Mouse (Mus musculus): Measurements from ENCODE around the gene B3galt6.

Gene B3galt6

DNA sequence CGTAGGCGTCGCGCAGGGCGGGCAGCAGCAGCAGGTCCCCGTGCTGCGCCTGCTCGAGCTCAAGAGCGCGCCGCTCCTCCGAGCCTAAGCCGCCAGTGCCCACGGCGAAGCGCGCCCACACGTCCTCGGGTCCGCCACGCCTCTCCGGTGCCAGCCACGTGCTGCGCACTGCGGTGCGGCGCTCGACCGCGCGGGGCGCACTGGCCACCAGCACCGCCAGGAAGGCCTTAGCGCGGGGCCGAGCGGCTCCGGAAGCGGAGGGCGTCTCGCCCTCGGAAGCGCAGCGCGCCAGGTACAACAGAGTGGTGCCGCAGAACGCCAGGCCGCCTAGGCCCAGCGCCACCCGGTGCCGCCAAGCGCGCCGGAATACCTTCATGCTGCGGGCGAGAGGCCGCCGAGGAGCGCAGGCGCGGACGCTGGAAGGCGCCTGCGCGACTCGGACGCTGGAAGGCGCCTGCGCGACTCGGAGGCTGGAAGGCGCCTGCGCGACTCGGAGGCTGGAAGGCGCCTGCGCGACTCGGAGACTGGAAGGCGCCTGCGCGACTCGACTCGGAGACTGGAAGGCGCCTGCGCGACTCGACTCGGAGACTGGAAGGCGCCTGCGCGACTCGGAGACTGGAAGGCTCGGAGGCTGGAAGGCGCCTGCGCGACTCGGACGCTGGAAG, at the start of gene B3galt6, which contains the start of gene Sdf4:
Gene B3galt6 (minus strand): TSS at position 409 of the 665 bp plus-strand sequence.
Gene Sdf4 (plus strand): TSS at position 632 of the 665 bp plus-strand sequence.
- DNase-seq (ENCODE audit: low read depth, low spot score): peak; percentile 82

- DNase-seq (ENCODE audit: low read depth, low spot score): peak; percentile 25
Observed at GRCm38 (mm10) chr4:156034901-156035300, 42.5 kb upstream of the B3galt6 start.

GRCm38 (mm10) chr4:156034301-156034700, 41.9 kb upstream of the B3galt6 start:
- peak; percentile 35 for DNase-seq (ENCODE audit: low read depth, low spot score)

DNA sequence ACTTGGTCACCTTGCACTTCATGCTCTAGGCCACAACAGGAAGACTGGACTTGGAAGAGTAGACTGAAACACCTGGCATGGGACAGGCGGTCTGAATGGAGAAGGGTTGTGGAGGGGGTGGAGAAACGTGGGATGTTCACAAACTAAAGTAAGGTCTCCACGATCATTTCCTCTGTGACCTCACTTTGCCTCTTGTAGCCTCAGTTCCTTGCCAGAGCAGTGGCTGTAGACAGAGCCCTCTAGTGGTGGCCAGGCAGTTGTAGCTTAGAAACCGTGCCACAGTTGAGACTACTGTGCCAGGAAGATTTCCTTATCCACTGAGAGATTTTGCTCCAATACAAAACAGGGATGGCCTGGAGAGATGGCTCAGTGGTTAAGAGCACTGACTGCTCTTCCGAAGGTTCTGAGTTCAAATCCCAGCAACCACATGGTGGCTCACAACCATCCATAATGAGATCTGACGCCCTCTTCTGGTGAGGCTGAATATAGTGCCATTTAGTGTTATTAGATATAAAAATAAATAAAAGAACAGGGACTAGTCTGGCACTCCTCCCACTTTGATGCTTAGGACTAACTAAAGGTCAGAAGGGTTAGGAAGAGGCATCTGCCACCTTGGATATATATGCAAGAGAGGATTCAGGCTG, 41.1 kb upstream of the B3galt6 start:
- DNase-seq (ENCODE audit: low read depth, low spot score): peak; percentile 83

- DNase-seq (ENCODE audit: low read depth, low spot score): no peak
Observed at GRCm38 (mm10) chr4:156032856-156033255, 40.4 kb upstream of the B3galt6 start.

DNA sequence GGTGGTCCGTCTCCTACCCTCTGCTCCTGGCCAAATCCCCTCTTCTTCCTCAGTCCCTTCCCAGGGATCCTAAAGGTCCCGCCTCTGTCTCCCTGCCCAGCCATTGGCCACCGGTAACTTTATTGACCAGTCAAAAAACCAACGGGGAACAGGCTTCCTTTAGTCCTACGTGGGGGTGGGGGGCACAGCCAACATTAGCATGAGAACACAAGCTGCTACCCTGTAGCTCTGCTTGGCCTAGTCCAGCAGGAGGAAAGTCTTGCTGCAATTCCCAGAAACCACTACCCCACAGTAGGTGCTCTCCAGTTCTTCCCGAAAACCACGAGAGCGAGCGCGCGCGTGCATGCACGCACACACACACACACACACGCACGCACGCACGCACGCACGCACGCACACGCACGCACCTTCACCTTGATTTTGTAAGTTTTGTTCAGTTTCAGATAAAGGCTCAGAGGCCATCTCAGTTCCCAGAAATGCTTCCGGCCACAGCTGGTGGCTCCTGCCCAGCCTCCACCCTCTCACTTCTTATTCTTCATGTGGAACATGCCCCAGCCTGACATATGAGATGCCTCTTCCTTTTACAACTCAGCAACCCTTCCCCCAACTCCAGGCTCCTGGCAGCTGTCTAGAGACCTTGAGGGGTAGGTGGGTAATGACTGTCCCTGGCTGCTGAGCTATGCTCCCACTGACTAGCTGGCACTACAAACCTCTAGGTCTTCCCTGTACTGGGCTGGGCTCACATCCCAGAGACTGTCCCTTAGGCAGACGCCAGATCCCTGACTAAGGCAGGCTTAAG, 39.3 kb upstream of the B3galt6 start:
- peak; percentile 96 for DNase-seq (ENCODE audit: low read depth, low spot score)

DNA sequence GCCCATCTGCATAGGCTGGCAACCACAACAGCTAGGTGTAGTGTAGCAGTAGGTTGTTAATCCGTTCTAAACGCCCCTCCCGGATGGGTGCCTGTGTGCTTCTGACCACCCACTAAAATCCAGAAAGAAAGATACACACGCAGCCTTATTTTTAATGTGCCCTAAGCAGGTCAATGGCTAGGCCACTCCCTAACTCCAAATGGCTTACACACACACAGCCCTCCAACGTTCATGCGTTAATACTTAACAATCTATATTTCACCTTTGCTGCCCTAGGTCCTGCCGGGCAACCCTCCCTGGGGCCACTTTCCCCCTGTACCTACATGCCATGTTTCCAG, 38.8 kb upstream of the B3galt6 start:
- DNase-seq (ENCODE audit: low read depth, low spot score): no peak

DNA sequence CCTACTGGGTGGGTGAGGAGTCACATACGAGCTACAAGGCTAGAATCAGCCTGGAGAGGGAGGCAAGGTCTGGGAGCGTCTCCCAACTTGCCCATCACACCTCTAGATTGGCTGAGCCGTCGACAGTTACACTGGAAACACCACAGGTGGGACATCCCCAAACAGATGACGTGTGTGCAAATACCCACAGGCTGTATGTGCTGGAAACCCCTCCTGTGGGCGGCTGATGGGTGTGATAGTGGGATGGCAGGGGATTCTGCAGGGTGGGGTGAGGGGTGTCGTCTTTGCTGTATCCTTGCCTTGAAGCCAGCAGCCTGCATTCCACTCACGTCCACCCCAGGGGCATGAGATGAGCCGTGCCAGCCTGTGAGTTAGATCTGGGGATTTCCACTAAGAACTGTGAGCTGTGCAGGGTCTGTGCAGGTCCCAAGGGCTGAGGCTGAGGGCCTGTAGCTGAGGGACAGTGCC, 38.2 kb upstream of the B3galt6 start:
- DNase-seq (ENCODE audit: low read depth, low spot score): no peak

- no peak for DNase-seq (ENCODE audit: low read depth, low spot score)
Observed at GRCm38 (mm10) chr4:156028580-156028979, 36.1 kb upstream of the B3galt6 start.

DNA sequence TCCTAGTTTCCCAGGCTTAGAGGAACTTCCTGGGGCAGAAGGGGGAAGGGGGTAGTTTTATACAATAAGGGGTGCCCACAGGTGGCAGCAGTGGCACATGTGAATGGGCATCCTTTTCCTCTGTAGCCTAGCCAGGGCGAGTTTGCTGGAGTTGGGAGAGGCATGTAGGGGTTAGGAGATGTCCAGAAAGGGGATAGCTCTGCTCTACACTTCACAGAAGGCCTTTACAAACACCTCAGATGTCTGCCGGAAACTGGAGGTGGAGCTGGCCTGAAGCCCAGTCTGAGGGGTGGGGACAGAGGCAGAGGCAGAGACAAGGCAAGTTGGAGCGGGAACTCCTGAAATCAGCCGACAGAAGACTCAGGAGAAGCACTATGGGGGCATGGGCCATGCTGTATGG, 33.6 kb upstream of the B3galt6 start, which contains the start of gene Tnfrsf18:
Gene Tnfrsf18 (plus strand): TSS at position 152 of the 400 bp plus-strand sequence.
- DNase-seq (ENCODE audit: low read depth, low spot score): no peak

- DNase-seq (ENCODE audit: low read depth, low spot score): no peak
Observed at GRCm38 (mm10) chr4:156024184-156024583, 31.7 kb upstream of the B3galt6 start.

DNA sequence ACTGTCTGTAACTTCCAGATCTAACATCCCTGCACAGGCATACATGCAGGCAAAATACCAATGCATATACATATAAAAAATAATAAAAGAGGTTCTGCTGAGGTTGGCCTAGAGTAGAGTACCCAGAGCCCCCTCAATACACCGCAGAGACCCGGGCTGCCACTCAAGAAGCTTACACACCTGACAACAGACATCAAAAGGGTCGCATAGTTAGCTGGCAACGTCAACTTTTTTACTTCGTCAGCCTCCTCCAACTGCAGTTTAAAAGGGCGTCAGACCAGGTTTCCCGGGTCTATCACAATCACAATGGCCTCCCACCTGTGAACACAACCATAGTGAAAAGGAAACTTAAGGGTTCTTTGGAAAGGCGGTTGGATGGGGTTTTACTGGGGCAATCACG, 31.1 kb upstream of the B3galt6 start:
- no peak for DNase-seq (ENCODE audit: low read depth, low spot score)

GRCm38 (mm10) chr4:156021942-156022419, 29.5 kb upstream of the B3galt6 start:
- DNase-seq (ENCODE audit: low read depth, low spot score): no peak

- no peak for DNase-seq (ENCODE audit: low read depth, low spot score)
Observed at GRCm38 (mm10) chr4:156021381-156021780, 28.9 kb upstream of the B3galt6 start.

DNA sequence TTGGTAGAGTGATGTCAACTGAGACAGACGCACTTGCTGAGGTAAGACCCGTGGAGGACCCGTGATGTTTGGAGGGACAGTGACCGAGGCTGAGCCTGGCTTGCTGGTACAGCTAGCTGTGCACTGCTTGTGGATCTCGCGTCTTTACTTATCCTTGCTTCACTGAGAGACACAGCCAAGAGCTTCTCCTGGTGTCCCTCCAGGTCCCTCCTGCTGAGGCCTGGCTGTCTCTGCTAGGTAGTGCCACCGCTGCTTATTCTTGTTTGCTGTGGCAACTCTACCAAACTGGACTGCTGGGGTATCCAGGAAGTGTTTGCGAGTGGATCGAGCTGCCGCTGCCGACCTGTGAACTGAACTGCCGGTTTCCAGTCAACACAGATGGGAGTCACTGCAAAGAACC, 27.3 kb upstream of the B3galt6 start:
- no peak for DNase-seq (ENCODE audit: low read depth, low spot score)

- DNase-seq (ENCODE audit: low read depth, low spot score): no peak
Observed at GRCm38 (mm10) chr4:156014436-156014835, 22.0 kb upstream of the B3galt6 start.

DNA sequence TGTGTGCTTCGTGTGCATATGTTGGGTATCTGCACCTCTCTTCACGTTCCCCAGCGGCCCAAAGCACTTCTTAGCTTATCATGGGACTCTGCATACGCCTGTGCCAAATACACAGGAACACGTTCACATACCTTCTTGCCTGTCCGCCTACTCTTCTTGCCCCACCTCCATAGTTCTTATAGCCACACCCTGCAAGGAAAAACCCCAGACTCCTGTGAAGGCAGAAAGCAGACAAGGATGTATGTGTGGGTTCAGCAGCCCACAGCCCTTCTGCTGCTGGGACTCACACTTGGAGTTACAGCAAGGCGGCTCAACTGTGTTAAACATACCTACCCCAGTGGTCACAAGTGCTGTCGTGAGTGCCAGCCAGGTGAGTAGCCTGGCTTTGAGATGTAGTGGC, 21.2 kb upstream of the B3galt6 start, which contains the start of gene Tnfrsf4:
Gene Tnfrsf4 (plus strand): TSS at position 207 of the 400 bp plus-strand sequence.
- DNase-seq (ENCODE audit: low read depth, low spot score): peak; percentile 40

GRCm38 (mm10) chr4:156008369-156008768, 15.9 kb upstream of the B3galt6 start:
- DNase-seq (ENCODE audit: low read depth, low spot score): no peak

- DNase-seq (ENCODE audit: low read depth, low spot score): no peak
Observed at GRCm38 (mm10) chr4:156004109-156004508, 11.7 kb upstream of the B3galt6 start.

DNA sequence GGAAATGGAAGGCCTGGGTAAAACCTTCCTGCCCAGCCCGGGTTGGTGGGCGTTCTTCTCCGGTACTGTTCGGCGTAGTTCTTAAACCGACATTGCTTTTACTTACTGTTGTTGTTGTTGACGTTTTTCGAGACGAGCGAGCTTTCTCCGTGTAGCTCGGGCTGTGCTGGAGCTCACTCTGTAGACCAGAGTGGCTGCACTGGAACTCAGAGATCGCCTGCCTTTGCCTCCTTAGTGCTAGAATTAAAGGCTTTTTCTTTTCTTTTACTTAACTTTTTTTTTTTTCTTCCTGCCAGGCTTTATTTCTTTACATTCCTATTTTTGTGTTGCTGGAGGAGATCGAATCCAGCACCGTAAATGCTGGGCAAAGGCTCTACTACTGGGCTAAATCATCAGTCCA, 1.2 kb upstream of the B3galt6 start:
- no peak for DNase-seq (ENCODE audit: low read depth, low spot score)

- DNase-seq (ENCODE audit: low read depth, low spot score): peak; percentile 94
Observed at GRCm38 (mm10) chr4:155992906-155993547, 578 bp upstream of the B3galt6 start.

GRCm38 (mm10) chr4:155991908-155992230, 580 bp downstream of the B3galt6 start:
- DNase-seq (ENCODE audit: low read depth, low spot score): no peak

Measured in R1 (cell line).